Mouse (Mus musculus) embryonic facial prominence, embryonic 15.5 days (tissue): Measurements from ENCODE around the gene Tmcc3. TPM values are rescaled to one million over a fixed set of nuclear protein-coding genes. Genes with fewer than 3 reads are reported as not detected.

Source experiments
- ATAC-seq: fragments of 200-750 bp; cut with Nextera tagmentation; 2 replicates; pipeline ENCODE4 v1.8.0; 2017; ENCODE audit warnings: low read depth, moderate TSS enrichment; ENCODE audit not compliant: insufficient number of reproducible peaks, low FRiP score, low TSS enrichment
- H3K27ac ChIP-seq: fragments of 300-500 bp; sonication (generic); replicated peaks from 2 replicates; pipeline ENCODE4 v1.5.1; 2015; ENCODE audit warnings: mild to moderate bottlenecking, inconsistent platforms
- H3K27me3 ChIP-seq: fragments of 300-500 bp; sonication (generic); 2 replicates; pipeline ENCODE4 v1.6.1; 2015; ENCODE audit warnings: inconsistent platforms
- H3K36me3 ChIP-seq: fragments of 300-500 bp; sonication (generic); 2 replicates; pipeline ENCODE4 v1.6.1; 2015; ENCODE audit warnings: mild to moderate bottlenecking, inconsistent platforms
- H3K4me1 ChIP-seq: fragments of 300-500 bp; sonication (generic); 2 replicates; pipeline ENCODE4 v1.6.1; 2015; ENCODE audit warnings: inconsistent platforms
- H3K4me2 ChIP-seq: fragments of 300-500 bp; sonication (generic); replicated peaks from 2 replicates; pipeline ENCODE4 v1.6.1; 2015; ENCODE audit warnings: mild to moderate bottlenecking, inconsistent platforms
- H3K4me3 ChIP-seq: fragments of 300-500 bp; sonication (generic); replicated peaks from 2 replicates; pipeline ENCODE4 v1.5.1; 2015; ENCODE audit warnings: mild to moderate bottlenecking, inconsistent platforms
- H3K9ac ChIP-seq: fragments of 300-500 bp; sonication (generic); 2 replicates; pipeline ENCODE4 v1.6.1; 2015; ENCODE audit warnings: inconsistent platforms
- H3K9me3 ChIP-seq: fragments of 300-500 bp; sonication (generic); replicated peaks from 2 replicates; pipeline ENCODE4 v1.6.1; 2016; ENCODE audit warnings: inconsistent platforms
- WGBS: fragments of 180-500 bp; shearing (Covaris S2); methylation state at CpG from one replicate; pipeline ENCODE4 v1.1.7; 2015; 5-methylcytosine and 5-hydroxymethylcytosine counted together
- polyA plus RNA-seq: library from polyadenylated mRNA; unstranded; fragments of >200 nt; fragmentation: Nextera tagmentation; extraction: Ambion mirVana; gene quantifications from 2 replicates; pipeline ENCODE4 v1.2.1, GENCODE M21; 2015

Gene Tmcc3
- 14.2 and 15.4 TPM in 2 replicates for polyA plus RNA-seq

- Histone ChIP-seq H3K9ac (peak within 1 kb of the TSS; percentile 26; the same call in 1 of the 2 replicates), H3K4me1 (peaks cover 12% of the 10 kb centered on the region), H3K4me3 (peak within 1 kb of the TSS; percentile 45), H3K27me3 (peaks cover 30% of the 10 kb centered on the region), H3K9me3 (no peaks in the 10 kb centered on the region), H3K4me2 (peak within 1 kb of the TSS; percentile 92), H3K36me3 (no peaks in the 10 kb centered on the region), H3K27ac (no peak within 1 kb of the TSS)
- 2% methylated on average over 19 of the region's 19 CpGs for WGBS
- no peak for ATAC-seq
Observed at GRCm38 (mm10) chr10:94311511-94312006, at the start of gene Tmcc3. Gene Tmcc3, plus strand, starts transcription at chr10:94311949.

DNA sequence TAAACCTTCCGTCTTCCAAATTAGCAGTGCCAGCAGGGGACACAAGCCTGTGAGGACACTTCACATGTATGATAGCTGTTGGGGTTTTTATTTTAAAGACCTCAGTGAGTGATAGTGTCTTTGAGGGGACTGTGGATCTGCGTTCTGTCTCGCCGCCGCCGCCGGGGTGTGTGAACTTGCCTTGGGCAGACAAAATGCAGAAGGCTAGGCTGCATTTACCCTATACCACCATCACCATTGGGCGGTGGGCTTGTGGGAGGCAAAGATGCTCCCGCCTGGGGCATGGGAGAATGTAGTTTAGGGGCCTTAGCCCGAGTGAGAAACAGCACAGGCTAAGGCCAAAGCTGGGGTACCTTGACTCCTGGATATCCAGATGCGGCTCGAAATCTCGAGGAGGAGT, 49.1 kb upstream of the Tmcc3 start:
- WGBS = 89% methylated on average over 13 of the region's 13 CpGs

DNA sequence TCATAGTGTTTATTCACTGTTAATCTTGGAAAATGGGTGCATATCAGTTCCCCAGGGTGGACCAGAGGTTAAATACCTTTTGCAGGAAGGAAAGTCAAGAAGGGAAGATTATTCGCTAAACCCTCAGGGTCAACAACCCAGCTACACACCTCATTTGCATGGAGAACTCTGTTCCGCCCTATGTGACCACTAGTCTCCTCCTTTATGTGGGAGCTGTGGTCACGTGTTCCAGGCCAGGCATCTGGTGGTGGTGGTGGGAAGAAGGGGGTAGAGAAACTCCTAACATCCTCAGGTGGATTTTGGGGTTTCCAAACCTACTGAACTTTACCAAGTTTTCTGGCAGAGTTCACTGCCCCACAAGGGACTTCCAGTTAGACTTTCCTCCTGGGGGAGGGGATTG, 48.5 kb upstream of the Tmcc3 start:
- 69% methylated on average over 3 of the region's 3 CpGs for WGBS
- Histone ChIP-seq H3K9ac (no peak overlapping the region), H3K4me1 (no peaks in the 10 kb centered on the region), H3K27ac (no peak overlapping the region), H3K36me3 (no peaks in the 10 kb centered on the region), H3K4me2 (no peak overlapping the region), H3K4me3 (no peak overlapping the region), H3K9me3 (no peaks in the 10 kb centered on the region), H3K27me3 (no peaks in the 10 kb centered on the region)
- ATAC-seq = no peak

More for the DNA sequence above, 49.1 kb upstream of the Tmcc3 start:
- no peak for ATAC-seq
- Histone ChIP-seq H3K9me3 (no peaks in the 10 kb centered on the region), H3K36me3 (no peaks in the 10 kb centered on the region), H3K4me3 (no peak overlapping the region), H3K9ac (no peak overlapping the region), H3K27me3 (no peaks in the 10 kb centered on the region), H3K4me2 (no peak overlapping the region), H3K4me1 (no peaks in the 10 kb centered on the region), H3K27ac (no peak overlapping the region)

GRCm38 (mm10) chr10:94265656-94266542, 45.9 kb upstream of the Tmcc3 start:
- Histone ChIP-seq H3K9me3 (no peaks in the 10 kb centered on the region), H3K4me3 (no peak overlapping the region), H3K4me1 (no peaks in the 10 kb centered on the region), H3K9ac (no peak overlapping the region), H3K4me2 (no peak overlapping the region), H3K27me3 (no peaks in the 10 kb centered on the region), H3K27ac (no peak overlapping the region), H3K36me3 (no peaks in the 10 kb centered on the region)
- 74% methylated on average over 17 of the region's 17 CpGs for WGBS
- no peak for ATAC-seq

DNA sequence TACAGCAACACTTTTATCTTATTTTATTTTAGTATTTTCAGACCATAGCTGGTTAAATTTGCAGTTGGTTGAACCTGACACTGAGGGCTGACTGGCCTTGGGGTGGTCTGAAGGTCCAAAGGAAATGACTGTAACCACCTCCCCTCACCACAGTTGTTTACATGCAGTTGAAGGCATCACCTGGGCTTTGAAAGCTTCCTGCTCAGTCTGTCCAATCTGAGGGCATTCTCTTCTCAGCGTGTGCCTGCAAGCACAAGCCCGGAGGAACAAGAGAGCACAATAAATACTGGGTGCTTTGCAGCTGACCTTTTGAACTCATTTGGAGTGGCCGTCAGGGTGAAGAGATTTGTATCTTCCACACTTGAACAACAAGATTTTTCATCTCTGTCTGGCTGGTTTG, 36.4 kb upstream of the Tmcc3 start:
- no peaks in the 10 kb centered on the region for H3K27me3 ChIP-seq
- H3K27ac ChIP-seq = no peak overlapping the region
- no peak overlapping the region for H3K4me2 ChIP-seq
- no peaks in the 10 kb centered on the region for H3K36me3 ChIP-seq
- H3K9ac ChIP-seq = no peak overlapping the region
- ATAC-seq = no peak
- H3K4me1 ChIP-seq = no peaks in the 10 kb centered on the region
- WGBS = 30% methylated on average over 3 of the region's 3 CpGs
- no peak overlapping the region for H3K4me3 ChIP-seq
- no peaks in the 10 kb centered on the region for H3K9me3 ChIP-seq

GRCm38 (mm10) chr10:94276511-94276910, 35.2 kb upstream of the Tmcc3 start:
- ATAC-seq = no peak
- no peaks in the 10 kb centered on the region for H3K4me1 ChIP-seq
- no peak overlapping the region for H3K9ac ChIP-seq
- H3K36me3 ChIP-seq = no peaks in the 10 kb centered on the region
- no peak overlapping the region for H3K27ac ChIP-seq
- H3K9me3 ChIP-seq = no peaks in the 10 kb centered on the region
- H3K27me3 ChIP-seq = no peaks in the 10 kb centered on the region
- no peak overlapping the region for H3K4me3 ChIP-seq
- no peak overlapping the region for H3K4me2 ChIP-seq
- 43% methylated on average over 2 of the region's 2 CpGs for WGBS

DNA sequence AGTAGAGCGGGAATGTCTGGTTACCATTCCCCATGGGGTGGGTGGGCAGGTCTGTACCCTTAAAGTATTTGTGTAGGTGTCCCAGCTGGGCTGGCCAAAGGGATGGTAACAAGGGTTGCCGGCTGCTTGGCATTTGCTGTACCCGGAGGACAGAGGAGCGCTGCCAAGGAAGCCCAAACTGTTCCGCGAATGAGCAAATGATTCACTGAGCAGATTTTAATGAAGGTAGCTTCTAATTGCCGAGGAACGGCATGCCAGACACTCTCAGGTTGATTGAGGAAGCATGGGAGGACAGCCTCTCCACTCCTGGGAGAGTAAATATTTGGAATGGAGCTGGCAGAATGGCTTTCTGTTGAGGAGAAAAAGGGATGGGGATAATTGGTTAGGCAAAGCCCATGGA, 29.6 kb upstream of the Tmcc3 start:
- ATAC-seq = no peak

DNA sequence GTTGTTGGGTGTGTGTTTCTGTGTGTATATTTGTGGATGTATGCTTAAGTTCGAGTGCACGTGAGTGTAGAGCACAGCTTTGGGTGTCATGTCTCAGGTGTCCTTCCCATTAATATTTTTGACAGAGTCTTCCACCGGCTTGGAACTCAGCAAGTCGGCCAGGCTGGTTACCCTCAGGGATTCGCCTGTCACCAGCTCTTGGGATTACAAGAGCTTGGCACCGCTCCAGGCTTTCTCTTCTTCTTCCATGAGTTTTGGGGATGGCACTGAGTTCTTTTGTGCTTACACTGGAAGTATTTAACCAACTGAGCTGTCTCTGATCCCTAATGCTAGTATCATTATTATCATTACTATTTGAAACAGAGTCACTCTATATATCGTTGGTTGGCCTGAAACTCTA, 29.0 kb upstream of the Tmcc3 start:
- no peak overlapping the region for H3K9ac ChIP-seq
- no peak overlapping the region for H3K4me2 ChIP-seq
- no peak for ATAC-seq
- H3K9me3 ChIP-seq = no peaks in the 10 kb centered on the region
- H3K27ac ChIP-seq = no peak overlapping the region
- H3K4me1 ChIP-seq = no peaks in the 10 kb centered on the region
- no peak overlapping the region for H3K4me3 ChIP-seq
- H3K27me3 ChIP-seq = no peaks in the 10 kb centered on the region
- 70% methylated on average over 7 of the region's 7 CpGs for WGBS
- H3K36me3 ChIP-seq = no peaks in the 10 kb centered on the region

More for the DNA sequence above, 29.6 kb upstream of the Tmcc3 start:
- H3K27ac ChIP-seq = no peak overlapping the region
- H3K9me3 ChIP-seq = no peaks in the 10 kb centered on the region
- no peaks in the 10 kb centered on the region for H3K4me1 ChIP-seq
- H3K4me2 ChIP-seq = no peak overlapping the region
- no peak overlapping the region for H3K4me3 ChIP-seq
- 81% methylated on average over 8 of the region's 8 CpGs for WGBS
- H3K9ac ChIP-seq = no peak overlapping the region
- H3K27me3 ChIP-seq = no peaks in the 10 kb centered on the region
- H3K36me3 ChIP-seq = no peaks in the 10 kb centered on the region

- Histone ChIP-seq H3K27ac (no peak overlapping the region), H3K4me2 (no peak overlapping the region), H3K4me3 (no peak overlapping the region), H3K27me3 (no peaks in the 10 kb centered on the region), H3K36me3 (no peaks in the 10 kb centered on the region), H3K9ac (no peak overlapping the region), H3K9me3 (no peaks in the 10 kb centered on the region), H3K4me1 (no peaks in the 10 kb centered on the region)
- ATAC-seq = no peak
- WGBS = 81% methylated on average over 5 of the region's 5 CpGs
Observed at GRCm38 (mm10) chr10:94294437-94294836, 17.3 kb upstream of the Tmcc3 start.

DNA sequence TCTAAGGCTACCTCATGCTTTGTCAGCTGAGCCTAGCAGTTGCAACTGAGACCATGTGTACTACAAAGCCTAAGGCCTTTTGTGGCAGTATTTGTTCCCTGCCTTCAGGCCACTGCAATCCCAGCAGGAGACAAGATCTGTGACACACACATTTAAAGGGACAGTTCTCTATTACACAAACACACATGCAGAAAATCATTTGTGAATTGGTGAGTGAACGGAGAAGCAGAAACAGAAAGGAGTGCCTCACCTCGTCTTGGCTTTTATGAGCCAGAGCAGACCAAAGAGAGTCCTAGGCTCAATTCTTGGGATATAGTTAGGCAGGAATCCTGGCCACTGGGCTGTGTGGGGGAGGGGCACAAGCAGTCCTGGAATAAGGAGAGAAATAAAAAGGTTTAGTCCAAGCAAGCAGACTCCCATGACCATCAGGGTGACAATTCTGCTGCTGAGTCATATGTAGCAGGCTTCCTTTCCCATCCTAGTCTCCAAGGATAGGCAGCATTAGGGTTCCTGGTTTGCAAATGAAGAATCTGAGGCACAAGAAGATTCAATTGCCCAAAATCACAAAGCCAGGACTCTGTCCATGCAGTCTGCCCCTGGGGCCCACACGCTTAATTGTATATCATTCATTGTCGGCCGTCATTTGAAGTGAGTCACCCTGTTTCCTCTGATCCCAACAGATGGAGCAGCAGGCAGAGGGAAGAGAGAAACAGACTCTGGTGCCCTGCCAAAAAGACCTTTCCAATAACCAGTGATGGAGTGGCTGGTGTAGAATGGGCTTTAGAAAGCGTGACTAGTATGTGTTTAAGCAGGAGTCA, 16.6 kb upstream of the Tmcc3 start:
- Histone ChIP-seq H3K4me3 (no peak overlapping the region), H3K4me2 (no peak overlapping the region), H3K9me3 (no peaks in the 10 kb centered on the region), H3K9ac (no peak overlapping the region), H3K27ac (no peak overlapping the region), H3K27me3 (no peaks in the 10 kb centered on the region), H3K36me3 (no peaks in the 10 kb centered on the region), H3K4me1 (no peaks in the 10 kb centered on the region)
- no peak for ATAC-seq
- 43% methylated on average over 6 of the region's 6 CpGs for WGBS

DNA sequence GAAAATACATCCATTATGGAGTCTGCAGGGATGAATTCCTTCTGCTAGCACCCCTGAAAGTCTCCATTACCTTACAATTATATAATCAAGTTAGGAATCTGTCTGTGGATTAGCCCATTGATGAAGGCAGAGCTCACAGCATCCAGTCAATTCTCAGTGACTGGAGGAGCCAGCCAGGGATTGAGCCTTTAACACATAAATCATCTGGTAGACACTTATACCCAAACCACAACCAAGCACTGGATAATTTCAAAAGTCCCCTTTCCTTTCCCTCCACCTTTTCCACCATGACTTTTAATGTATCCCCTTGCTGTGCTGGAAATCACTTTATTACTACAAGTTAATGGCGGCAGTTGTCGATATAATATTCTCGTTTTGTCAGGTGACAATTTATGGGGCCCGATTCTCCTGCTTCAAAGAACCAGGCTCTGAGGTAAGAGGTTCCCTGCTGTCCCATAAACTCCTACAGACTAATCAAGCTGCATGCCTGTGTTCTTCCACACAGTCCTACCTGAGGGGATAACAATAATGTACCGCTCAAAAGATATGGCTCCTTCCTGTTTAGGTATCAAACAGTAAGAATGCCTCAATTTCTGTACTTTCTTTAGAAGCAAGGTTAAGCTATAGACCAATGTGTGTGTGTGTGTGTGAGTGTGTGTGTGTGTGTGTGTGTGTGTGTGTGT, 15.7 kb upstream of the Tmcc3 start:
- Histone ChIP-seq H3K9me3 (no peaks in the 10 kb centered on the region; the same call in 1 of the 2 replicates), H3K27ac (no peak overlapping the region), H3K4me1 (no peaks in the 10 kb centered on the region), H3K27me3 (no peaks in the 10 kb centered on the region), H3K36me3 (no peaks in the 10 kb centered on the region), H3K9ac (no peak overlapping the region), H3K4me2 (no peak overlapping the region), H3K4me3 (no peak overlapping the region)
- 96% methylated on average over 5 of the region's 5 CpGs for WGBS
- no peak for ATAC-seq
